In genomic region chr3:57523093-57523492, GRCm38 (mm10) we compare ENCODE assay signal across 23 mouse cellular contexts. TPM values are rescaled to one million over a fixed set of nuclear protein-coding genes. Genes with fewer than 3 reads are reported as not detected.
DNase-seq lines count a peak whose midpoint lies in the region; ATAC-seq and TF ChIP-seq lines count a peak whose summit lies in the region.
"Had no signal": no experiment of that assay in that cellular context is flagged by ENCODE, and none has a peak within 500 bp of the region (broad histone marks: within the 10 kb centered on the region; RNA-seq: fewer than 3 reads in every experiment).

No protein-coding gene starts in this region.

- DNase-seq in heart, adult 11 months = peak; percentile 86
- no peak for DNase-seq in heart, postnatal 36 days
- no peak for DNase-seq in heart, adult 2 months
- no peak for DNase-seq in heart, embryonic 10.5 days (ENCODE audit: low spot score)
- DNase-seq in heart, postnatal 0 days (ENCODE audit: low spot score) = peak; percentile 39
- no peak for DNase-seq in heart, adult 9 months (ENCODE audit: low spot score in 2 of 2)
- DNase-seq: adrenal gland, adult 2 months; adrenal gland, adult 8-10 months; adrenal gland, postnatal 10 days; adrenal gland, postnatal 14 days; adrenal gland, postnatal 25 days; adrenal gland, postnatal 36 days; B cell, adult 2 months; cerebellum, adult 11 months; cerebellum, adult 11-12 months had no signal

- peak overlapping the region; percentile 12 for H3K27ac ChIP-seq in heart, adult 2 months
- H3K27ac ChIP-seq in heart, embryonic 10.5 days = no peak overlapping the region
- peak overlapping the region; percentile 18; the same call in 1 of the 2 replicates for H3K27ac ChIP-seq in heart, embryonic 16.5 days (ENCODE audit: low read length)
- H3K27ac ChIP-seq in heart, embryonic 11.5 days (ENCODE audit: low read depth, low read length) = no peak overlapping the region
- peak overlapping the region; percentile 51 for H3K27ac ChIP-seq in heart, postnatal 0 days (ENCODE audit: low read depth)

- H3K4me2 ChIP-seq in heart, embryonic 16.5 days (ENCODE audit: low read depth, low read length) = no peak overlapping the region
- no peak overlapping the region for H3K4me2 ChIP-seq in heart, embryonic 11.5 days
- H3K4me2 ChIP-seq in heart, postnatal 0 days (ENCODE audit: low read depth, low read length) = no peak overlapping the region

- H3K9ac ChIP-seq in heart, adult 2 months (ENCODE audit: low read depth, low read length) = no peak overlapping the region
- no peak overlapping the region for H3K9ac ChIP-seq in heart, embryonic 16.5 days (ENCODE audit: low read length)
- H3K9ac ChIP-seq in heart, embryonic 11.5 days (ENCODE audit: low read depth, low read length) = no peak overlapping the region
- H3K9ac ChIP-seq in heart, postnatal 0 days (replicated peaks; ENCODE audit: low read depth, low read length) = no peak overlapping the region

- H3K27me3 ChIP-seq in heart, adult 2 months (ENCODE audit: control insufficient read depth, insufficient read depth, low read length) = no peaks in the 10 kb centered on the region
- H3K27me3 ChIP-seq in heart, embryonic 10.5 days (ENCODE audit: insufficient read depth, poor library complexity, severe bottlenecking) = no peaks in the 10 kb centered on the region
- no peaks in the 10 kb centered on the region for H3K27me3 ChIP-seq in heart, embryonic 16.5 days (ENCODE audit: control insufficient read depth, insufficient read depth, low read length)
- no peaks in the 10 kb centered on the region for H3K27me3 ChIP-seq in heart, embryonic 11.5 days (ENCODE audit: control insufficient read depth, insufficient read depth, low read length)
- no peaks in the 10 kb centered on the region for H3K27me3 ChIP-seq in heart, postnatal 0 days (ENCODE audit: control insufficient read depth, insufficient read depth, low read length)
- H3K27me3 ChIP-seq: CH12.LX, Patski had no signal

- H3K4me3 ChIP-seq in heart, adult 2 months = no peak overlapping the region
- no peak overlapping the region for H3K4me3 ChIP-seq in heart, embryonic 10.5 days
- no peak overlapping the region for H3K4me3 ChIP-seq in heart, embryonic 16.5 days (ENCODE audit: low read length)
- H3K4me3 ChIP-seq in heart, embryonic 11.5 days (ENCODE audit: low read depth, low read length) = no peak overlapping the region
- H3K4me3 ChIP-seq in heart, postnatal 0 days (ENCODE audit: low read depth, low read length) = no peak overlapping the region

- intact Hi-C loops in heart, postnatal 36 days (cut with DNase I) = no loop called here
- intact Hi-C loops in heart, adult 2 months (cut with DNase I) = no loop called here

- H3K9me3 ChIP-seq in heart, embryonic 10.5 days = no peaks in the 10 kb centered on the region
- peaks cover 3% of the 10 kb centered on the region for H3K9me3 ChIP-seq in heart, embryonic 16.5 days (replicated peaks; ENCODE audit: control insufficient read depth, low read length)
- H3K9me3 ChIP-seq in heart, embryonic 11.5 days (replicated peaks; ENCODE audit: control insufficient read depth, low read length) = no peaks in the 10 kb centered on the region
- H3K9me3 ChIP-seq in heart, postnatal 0 days (replicated peaks; ENCODE audit: control insufficient read depth, low read length) = peaks cover 6% of the 10 kb centered on the region; the same call in 1 of the 2 replicates

- TF ChIP-seq EP300 in heart, adult 2 months (IDR thresholded peaks at IDR 0.05; ENCODE audit: insufficient read depth, low read depth, low read length) = no peak
- TF ChIP-seq EP300 in heart, postnatal 0 days (IDR thresholded peaks at IDR 0.05; ENCODE audit: low read depth) = no peak

- no peak for ATAC-seq in heart, embryonic 16.5 days (replicated peaks; ENCODE audit: extremely low read depth, insufficient read depth, low FRiP score)
- no peak for ATAC-seq in heart, embryonic 11.5 days (replicated peaks; ENCODE audit: insufficient number of reproducible peaks, low FRiP score, low TSS enrichment)
- ATAC-seq in heart, postnatal 0 days (ENCODE audit: insufficient read depth, low read depth) = peak; percentile 51; the same call in 1 of the 2 replicates
- ATAC-seq: activated CD4-positive, CD25-positive, alpha-beta regulatory T cell, adult 4 months; CD4-positive, CD25-positive, alpha-beta regulatory T cell, adult 4 months; Patski had no signal

- TF ChIP-seq POLR2A in heart, adult 2 months (IDR thresholded peaks at IDR 0.05; ENCODE audit: insufficient read depth, low read depth, low read length) = no peak

- no peak for TF ChIP-seq CTCF in heart, adult 2 months (IDR thresholded peaks at IDR 0.05)
- no peak for TF ChIP-seq CTCF in heart, postnatal 0 days (IDR thresholded peaks at IDR 0.05; ENCODE audit: low read depth)

- 67% methylated on average over 5 of the region's 5 CpGs for WGBS in heart, adult 2 months
- 76% methylated on average over 5 of the region's 5 CpGs for WGBS in heart, embryonic 10.5 days
- WGBS in heart, embryonic 16.5 days = 68% methylated on average over 5 of the region's 5 CpGs
- WGBS in heart, embryonic 11.5 days (ENCODE audit: insufficient replicate concordance) = 78% methylated on average over 5 of the region's 5 CpGs
- WGBS in heart, postnatal 0 days = 54% methylated on average over 5 of the region's 5 CpGs

- peaks cover 1% of the 10 kb centered on the region for H3K4me1 ChIP-seq in heart, adult 2 months (ENCODE audit: control insufficient read depth, insufficient read depth, low read length)
- H3K4me1 ChIP-seq in heart, embryonic 10.5 days = no peaks in the 10 kb centered on the region
- no peaks in the 10 kb centered on the region for H3K4me1 ChIP-seq in heart, embryonic 16.5 days (ENCODE audit: control insufficient read depth, insufficient read depth, low read length)
- no peaks in the 10 kb centered on the region for H3K4me1 ChIP-seq in heart, embryonic 11.5 days (ENCODE audit: control insufficient read depth, insufficient read depth, low read length)
- H3K4me1 ChIP-seq in heart, postnatal 0 days (ENCODE audit: control insufficient read depth, insufficient read depth) = 0 out of 2 replicates have a peak, but pooled peaks cover 4% of the 10 kb centered on the region

- H3K79me2 ChIP-seq in heart, adult 2 months (replicated peaks; ENCODE audit: control insufficient read depth, insufficient read depth, low read length) = peaks cover 11% of the 10 kb centered on the region

- peaks cover 16% of the 10 kb centered on the region for H3K36me3 ChIP-seq in heart, adult 2 months (ENCODE audit: control insufficient read depth, insufficient read depth, low read length)
- H3K36me3 ChIP-seq in heart, embryonic 10.5 days = 0 out of 2 replicates have a peak, but pooled peaks cover 4% of the 10 kb centered on the region
- peaks cover 5% of the 10 kb centered on the region; the same call in 1 of the 2 replicates for H3K36me3 ChIP-seq in heart, embryonic 16.5 days (ENCODE audit: control insufficient read depth, insufficient read depth)
- no peaks in the 10 kb centered on the region for H3K36me3 ChIP-seq in heart, embryonic 11.5 days (ENCODE audit: control insufficient read depth, insufficient read depth, low read length)
- peaks cover 4% of the 10 kb centered on the region; the same call in 1 of the 2 replicates for H3K36me3 ChIP-seq in heart, postnatal 0 days (replicated peaks; ENCODE audit: control insufficient read depth, insufficient read depth, low read length)
- H3K36me3 ChIP-seq: G1E had no signal

RNA-seq across cellular contexts. Expression of gene Wwtr1, which starts 52.6 kb away (rescaled TPM):
- 10 to 100 TPM; 56.3 to 58.3 TPM for total RNA-seq in heart, postnatal 36 days (2021)
- 10 to 100 TPM; 46.5 to 49.1 TPM for total RNA-seq in heart, adult 2 months (2021)
- 28.2 and 40.6 TPM in 2 replicates for polyA plus RNA-seq in heart, adult 2 months (2012; rRNA removed)
- polyA plus RNA-seq in heart, embryonic 10.5 days (2016; fragmentation: Nextera tagmentation; extraction: Ambion mirVana) = 11.5 and 11.9 TPM in 2 replicates
- polyA plus RNA-seq in heart, embryonic 16.5 days (2015; fragmentation: Nextera tagmentation; extraction: Ambion mirVana) = 17.7 and 20.0 TPM in 2 replicates
- 12.9 and 17.4 TPM in 2 replicates for polyA plus RNA-seq in heart, embryonic 11.5 days (2014; fragmentation: Nextera tagmentation; extraction: Ambion mirVana)
- 88.9 and 90.9 TPM in 2 replicates for total RNA-seq in heart, postnatal 0 days (2014; rRNA removed; ENCODE audit: low replicate concordance)
- 24.9 and 26.1 TPM in 2 replicates for polyA plus RNA-seq in heart, postnatal 0 days (2015; fragmentation: Nextera tagmentation; extraction: Ambion mirVana)
- total RNA-seq: MEL had no signal
- polyA plus RNA-seq: CD4-positive, CD25-positive, alpha-beta regulatory T cell, adult 4 months; G1E had no signal

Comparison
In these comparisons a context has a peak if more than half of its experiments do, and no peak if none do; other contexts are left out.
1. DNase-seq: peak in heart, adult 11 months (single experiment) and heart, postnatal 0 days (single experiment); none in heart, postnatal 36 days (0 of 2), heart, adult 2 months (0 of 2), heart, embryonic 10.5 days (single experiment) and heart, adult 9 months (0 of 2).
2. H3K27ac ChIP-seq: peak in heart, adult 2 months (single experiment), heart, embryonic 16.5 days (single experiment) and heart, postnatal 0 days (single experiment); none in heart, embryonic 10.5 days (single experiment) and heart, embryonic 11.5 days (single experiment).